Mouse (Mus musculus) urinary bladder, adult 2 months (tissue): ENCODE measurements around the gene Ank3. TPM values are rescaled to one million over a fixed set of nuclear protein-coding genes. Genes with fewer than 3 reads are reported as not detected.

Source experiments
- DNase-seq: peaks from one replicate; pipeline ENCODE4 v3.0.0; 2022; ENCODE audit warnings: low spot score
- polyA plus RNA-seq: library from polyadenylated mRNA; depleted of rRNA; stranded (reverse); fragments of >200 nt; gene quantifications from 2 replicates; pipeline ENCODE4 v1.2.3, GENCODE M21; 2012

Ank3 gene
- polyA plus RNA-seq, 1 experiment, result 27.3 TPM

- DNase-seq, result no peak
Observed at GRCm38 (mm10) chr10:69535931-69536200, 137.3 kb downstream of the Ank3 start.

GRCm38 (mm10) chr10:69536372-69537075 is 138.0 kb downstream of the Ank3 start:
- DNase-seq, result no peak

GRCm38 (mm10) chr10:69538236-69538635 is 139.7 kb downstream of the Ank3 start:
- DNase-seq, result no peak

- DNase-seq, result no peak
Observed at GRCm38 (mm10) chr10:69542439-69542838, 143.9 kb downstream of the Ank3 start.

- DNase-seq, result no peak
Observed at GRCm38 (mm10) chr10:69543876-69544620, 145.5 kb downstream of the Ank3 start.

- DNase-seq, result no peak
Observed at GRCm38 (mm10) chr10:69544653-69545052, 146.1 kb downstream of the Ank3 start.

- no peak for DNase-seq
Observed at GRCm38 (mm10) chr10:69545936-69546335, 147.4 kb downstream of the Ank3 start.

GRCm38 (mm10) chr10:69546643-69547042 is 148.1 kb downstream of the Ank3 start:
- no peak for DNase-seq

- DNase-seq, result no peak
Observed at GRCm38 (mm10) chr10:69548771-69549170, 150.2 kb downstream of the Ank3 start.

- no peak for DNase-seq
Observed at GRCm38 (mm10) chr10:69549221-69549620, 150.6 kb downstream of the Ank3 start.

GRCm38 (mm10) chr10:69550824-69551223 is 152.3 kb downstream of the Ank3 start:
- no peak for DNase-seq

- DNase-seq, result no peak
Observed at GRCm38 (mm10) chr10:69553091-69553490, 154.5 kb downstream of the Ank3 start.

- no peak for DNase-seq
Observed at GRCm38 (mm10) chr10:69555592-69555991, 157.0 kb downstream of the Ank3 start.

- DNase-seq, result peak; percentile 43
Observed at GRCm38 (mm10) chr10:69556278-69556677, 157.7 kb downstream of the Ank3 start.

- DNase-seq, result no peak
Observed at GRCm38 (mm10) chr10:69560237-69560636, 161.7 kb downstream of the Ank3 start.

GRCm38 (mm10) chr10:69562931-69563330 is 164.4 kb downstream of the Ank3 start:
- no peak for DNase-seq

- DNase-seq, result no peak
Observed at GRCm38 (mm10) chr10:69565052-69565451, 166.5 kb downstream of the Ank3 start.

GRCm38 (mm10) chr10:69568976-69569375 is 170.4 kb downstream of the Ank3 start:
- no peak for DNase-seq

- DNase-seq, result no peak
Observed at GRCm38 (mm10) chr10:69569740-69570139, 171.2 kb downstream of the Ank3 start.

- DNase-seq, result no peak
Observed at GRCm38 (mm10) chr10:69570466-69571288, 172.1 kb downstream of the Ank3 start.

- DNase-seq, result no peak
Observed at GRCm38 (mm10) chr10:69571422-69571821, 172.8 kb downstream of the Ank3 start.

GRCm38 (mm10) chr10:69571972-69572371 is 173.4 kb downstream of the Ank3 start:
- no peak for DNase-seq

- DNase-seq, result no peak
Observed at GRCm38 (mm10) chr10:69573054-69573453, 174.5 kb downstream of the Ank3 start.
